Mouse (Mus musculus) spleen, adult 2 months (tissue): Measurements from ENCODE around the gene Rcn1.

Experiments
- CTCF ChIP-seq: fragments of 200-500 bp; IDR thresholded peaks from 2 replicates; pipeline ENCODE4 v1.5.1; 2011; ENCODE audit warnings: mild to moderate bottlenecking, inconsistent platforms; ENCODE audit not compliant: insufficient read depth, insufficient read length, insufficient replicate concordance; ENCODE audit errors: extremely low read depth
- POLR2A ChIP-seq: fragments of 200-500 bp; IDR thresholded peaks from 2 replicates; pipeline ENCODE4 v1.6.1; 2011; ENCODE audit warnings: low read depth, low read length, inconsistent platforms

- TF ChIP-seq CTCF = no peak; the same call in 1 of the 2 replicates
- no peak for TF ChIP-seq POLR2A
Measured at GRCm38 (mm10) chr2:105444072-105444471, 45.0 kb upstream of the Rcn1 start.
